Mouse (Mus musculus): ENCODE results near the gene Tnp1.

The Tnp1 gene

DNA sequence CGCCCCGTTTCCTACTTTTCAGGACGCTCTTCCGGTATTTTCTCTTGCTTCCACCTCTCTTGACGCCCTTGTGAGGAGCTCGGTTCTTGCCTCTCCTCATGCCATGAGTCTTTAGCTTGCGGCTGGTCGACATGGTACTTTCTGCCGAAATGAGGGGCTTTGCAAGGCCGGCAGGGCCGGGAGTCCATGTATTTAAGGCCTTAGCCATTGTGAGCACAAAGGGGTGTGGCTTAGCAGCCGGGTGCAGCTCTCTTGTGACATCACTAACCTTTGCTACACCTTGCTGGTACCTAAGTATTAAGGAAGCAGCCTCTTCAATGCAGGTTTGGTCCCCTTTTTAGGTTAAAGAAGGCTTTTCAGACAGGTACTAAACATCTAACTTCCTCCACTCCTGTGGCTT, at the start of gene Tnp1:
TSS of gene Tnp1 (minus strand) at position 179 of the 400 bp plus-strand sequence.
- DNase-seq (ENCODE audit: low read depth, low spot score) = no peak

DNA sequence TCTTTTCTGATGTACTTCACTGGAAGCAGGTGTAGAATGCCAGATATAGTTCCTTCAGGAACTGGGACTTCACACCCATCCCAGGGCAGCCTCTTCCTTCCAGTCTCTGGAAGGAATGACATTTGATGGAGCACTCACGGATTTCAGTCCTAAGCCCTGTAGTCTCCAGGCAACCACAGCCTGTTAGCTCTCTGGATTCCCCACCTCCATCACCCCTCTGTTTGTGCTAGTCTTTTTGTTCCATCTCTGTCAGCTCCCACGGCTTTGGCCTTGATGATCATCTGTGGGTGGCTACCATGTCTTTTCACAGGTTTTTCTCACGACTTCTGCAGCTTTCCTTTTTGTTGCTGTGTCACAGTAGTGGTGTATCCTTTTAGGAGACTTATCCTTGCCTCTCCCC, 48.6 kb upstream of the Tnp1 start:
- no peak for DNase-seq (ENCODE audit: low read depth, low spot score)

DNA sequence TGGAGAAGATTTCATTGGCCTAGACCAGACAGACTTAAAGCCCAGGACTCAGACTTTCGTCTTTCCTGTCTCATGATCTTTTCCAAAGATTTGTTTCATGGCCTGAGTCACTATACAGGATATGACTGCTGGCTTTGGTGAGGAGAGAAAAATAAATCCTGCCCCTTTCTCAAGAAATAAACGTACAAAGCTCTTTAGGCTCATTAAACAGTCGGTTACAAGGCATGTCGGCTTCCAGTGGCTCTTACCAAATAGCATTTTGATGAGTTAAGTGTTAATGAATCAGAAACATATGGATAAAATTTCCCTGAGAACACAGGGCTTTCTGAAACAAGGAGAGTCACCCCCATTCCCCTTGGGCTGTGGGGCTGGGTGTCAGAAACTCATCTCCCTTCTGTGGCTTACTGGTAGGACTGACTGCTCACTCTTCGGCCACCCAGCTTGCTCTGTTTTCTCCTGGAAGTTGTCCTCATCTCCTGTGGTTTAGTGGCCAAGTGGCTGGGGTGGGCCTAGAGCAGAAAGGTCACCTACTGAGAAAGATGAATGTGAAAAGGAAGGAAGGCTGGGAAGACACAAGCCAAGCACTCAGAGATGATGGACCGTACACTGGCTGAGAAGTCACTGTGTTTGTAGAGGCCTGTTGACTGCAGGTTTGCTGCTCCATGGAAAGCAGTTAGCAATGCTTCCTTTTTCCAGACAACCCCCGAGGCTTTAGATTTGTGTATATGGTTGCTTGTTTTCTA, 46.0 kb upstream of the Tnp1 start:
- no peak for DNase-seq (ENCODE audit: low read depth, low spot score)

DNA sequence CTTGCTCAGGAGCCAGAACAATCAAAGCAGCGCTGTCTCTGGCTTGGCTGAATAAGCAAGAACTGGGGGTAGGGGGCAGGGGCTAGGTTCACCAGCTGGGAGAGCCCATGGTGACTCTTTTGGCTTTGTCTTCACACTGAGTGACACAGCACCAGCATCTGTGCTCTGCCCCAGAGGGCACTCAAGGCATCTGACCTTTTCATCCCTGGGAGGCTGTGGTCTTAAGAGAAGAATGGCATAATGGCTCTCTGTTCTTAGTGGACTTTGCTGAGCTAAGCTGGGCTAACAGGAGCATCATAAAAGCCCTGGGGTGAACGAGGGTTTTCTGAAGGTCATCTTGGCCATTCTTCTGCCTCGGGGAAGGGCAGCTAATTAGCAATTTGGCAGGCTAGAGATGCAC, 44.6 kb upstream of the Tnp1 start:
- no peak for DNase-seq (ENCODE audit: low read depth, low spot score)

DNA sequence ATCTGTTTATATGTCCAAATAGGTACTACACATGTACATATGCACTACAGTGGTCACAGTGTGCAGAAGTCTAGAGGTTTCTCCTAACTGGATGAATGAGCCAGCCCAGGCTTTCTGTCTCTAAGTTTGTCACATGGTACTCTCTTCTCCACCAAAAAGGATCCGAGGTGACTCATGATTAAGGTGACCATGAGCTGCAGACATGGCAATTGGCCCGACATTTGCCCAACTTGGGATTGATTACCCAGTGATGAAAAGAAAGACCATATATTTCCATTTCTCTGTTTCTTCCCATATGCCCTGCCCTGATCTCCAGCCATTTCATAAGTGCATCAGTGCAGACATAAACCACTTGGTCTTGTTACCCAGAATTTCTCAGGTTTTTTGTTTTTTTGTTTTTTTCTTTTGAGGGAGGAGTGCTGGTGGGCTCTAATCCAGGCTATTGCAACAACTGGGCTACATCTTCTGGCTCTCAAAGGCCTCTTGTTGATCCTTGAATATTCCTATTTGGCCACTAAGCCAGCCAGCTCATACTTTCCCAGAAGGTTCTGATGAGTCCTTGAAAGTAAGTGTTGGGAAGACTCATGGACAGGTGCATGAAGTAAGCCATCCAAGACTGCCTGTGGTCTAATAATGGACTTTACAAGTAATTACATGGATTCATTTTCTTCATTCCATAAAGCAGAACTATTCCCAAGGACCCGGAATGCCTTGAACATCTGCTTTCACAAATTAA, 40.7 kb upstream of the Tnp1 start:
- no peak for DNase-seq (ENCODE audit: low read depth, low spot score)

DNA sequence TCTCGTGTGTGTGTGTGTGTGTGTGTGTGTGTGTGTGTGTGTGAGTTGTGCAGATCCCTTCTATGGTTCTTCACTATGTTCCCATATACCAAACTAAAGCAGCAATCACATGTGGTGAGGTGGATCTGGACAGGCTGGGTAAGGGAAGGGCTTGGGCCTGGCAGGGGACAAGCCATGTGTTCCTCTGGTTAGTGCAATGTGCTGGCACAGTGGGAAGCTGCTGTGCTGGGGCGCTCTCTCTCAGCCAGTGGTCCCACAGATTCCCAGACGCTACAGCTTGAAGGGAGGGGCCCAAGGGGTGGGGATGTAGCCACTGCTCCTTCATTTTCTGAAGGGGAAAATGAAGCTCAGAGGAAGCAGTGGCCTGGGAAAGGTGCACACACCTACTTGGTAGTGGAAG, 40.1 kb upstream of the Tnp1 start:
- DNase-seq (ENCODE audit: low read depth, low spot score) = no peak

DNA sequence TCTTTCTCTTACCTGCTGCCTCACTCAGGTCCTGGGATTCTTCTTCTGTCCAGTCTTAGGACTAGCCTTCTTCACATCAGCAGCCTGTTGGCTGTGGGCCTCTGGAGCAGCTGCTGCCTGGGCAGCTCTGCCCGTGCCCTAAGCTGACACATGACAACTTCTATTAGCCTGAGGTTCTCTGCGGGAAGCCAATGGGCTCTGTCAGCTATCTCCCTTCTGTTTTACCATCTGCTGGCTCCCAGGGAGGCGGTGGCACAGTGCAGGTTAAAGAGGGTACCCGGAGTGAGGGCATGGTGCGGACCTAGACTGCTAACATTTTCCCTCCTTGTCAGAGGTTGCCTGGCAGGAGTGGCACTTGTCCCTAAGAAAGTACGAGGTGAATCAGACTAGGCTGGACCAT, 39.5 kb upstream of the Tnp1 start:
- no peak for DNase-seq (ENCODE audit: low read depth, low spot score)

DNA sequence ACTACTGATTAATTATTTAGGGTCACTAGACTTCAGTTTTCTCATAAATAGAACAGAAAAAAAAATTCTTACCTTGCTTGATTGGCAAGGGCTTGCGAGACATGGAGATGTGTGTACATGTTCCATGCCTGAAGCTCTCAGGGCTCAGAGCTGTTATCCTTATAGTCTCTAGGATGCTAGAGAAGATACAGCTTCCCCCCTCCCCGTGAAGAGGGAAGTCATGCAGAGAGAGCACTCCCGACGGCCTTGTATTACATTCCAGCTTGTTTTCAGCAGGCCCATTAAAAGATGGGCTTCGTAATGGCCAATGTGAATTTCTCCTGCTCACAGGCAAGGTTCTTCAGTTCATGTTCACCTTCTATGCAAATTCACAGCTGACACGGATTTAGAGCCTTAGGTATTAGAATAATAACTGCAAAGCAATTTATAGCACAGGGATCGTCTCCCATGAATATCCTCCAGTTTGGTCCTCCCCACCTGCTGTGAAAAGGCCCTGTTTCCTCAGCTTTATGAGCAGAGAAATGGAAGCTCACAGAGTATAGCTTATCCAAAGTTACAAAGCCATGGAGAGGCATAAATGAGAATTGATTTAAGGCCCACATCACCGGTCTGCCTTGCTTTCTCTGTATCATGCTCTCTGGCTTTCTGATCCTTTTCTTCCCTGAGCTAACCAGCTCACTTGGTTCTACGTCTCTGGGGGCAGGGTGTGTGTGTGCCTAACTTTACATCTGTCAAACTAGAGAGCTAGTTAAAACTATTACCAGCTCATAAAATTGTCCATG, 38.0 kb upstream of the Tnp1 start:
- DNase-seq (ENCODE audit: low read depth, low spot score) = no peak

DNA sequence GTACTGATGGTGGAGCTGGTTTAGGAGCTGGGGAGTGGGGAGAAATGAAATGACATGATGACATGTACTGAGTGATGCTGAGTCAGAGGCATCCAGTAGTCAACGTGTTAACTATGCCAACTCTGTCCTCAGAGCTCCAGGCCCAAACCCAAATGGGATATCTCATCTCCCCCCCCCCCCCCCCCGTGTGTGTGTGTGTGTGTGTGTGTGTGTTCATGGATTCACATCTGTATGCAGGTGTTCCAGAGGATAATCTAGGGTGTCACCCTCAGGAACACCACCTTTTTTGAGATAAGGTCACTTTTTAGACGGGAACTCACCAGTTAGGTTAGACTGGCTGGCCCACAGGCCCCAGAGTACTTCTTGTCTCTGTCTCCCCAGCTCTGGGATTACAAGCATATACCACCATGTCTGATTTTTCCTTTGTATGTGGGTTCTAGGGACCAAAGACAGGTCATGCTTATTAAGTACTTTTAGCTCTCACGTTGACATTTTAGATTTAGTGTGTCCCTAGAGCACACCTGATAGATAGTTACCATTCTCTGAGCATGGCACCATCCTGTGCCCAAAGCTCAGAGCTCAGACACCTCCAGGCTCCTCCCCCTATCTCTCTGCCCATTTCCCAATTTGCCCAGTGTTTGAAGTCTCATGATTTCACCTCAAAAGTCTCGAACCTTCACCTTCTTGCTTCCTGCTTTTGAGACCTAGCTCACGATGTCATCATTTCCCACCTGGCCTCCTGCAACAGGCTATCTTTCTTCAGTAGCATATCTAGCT, 31.4 kb upstream of the Tnp1 start:
- no peak for DNase-seq (ENCODE audit: low read depth, low spot score)

DNA sequence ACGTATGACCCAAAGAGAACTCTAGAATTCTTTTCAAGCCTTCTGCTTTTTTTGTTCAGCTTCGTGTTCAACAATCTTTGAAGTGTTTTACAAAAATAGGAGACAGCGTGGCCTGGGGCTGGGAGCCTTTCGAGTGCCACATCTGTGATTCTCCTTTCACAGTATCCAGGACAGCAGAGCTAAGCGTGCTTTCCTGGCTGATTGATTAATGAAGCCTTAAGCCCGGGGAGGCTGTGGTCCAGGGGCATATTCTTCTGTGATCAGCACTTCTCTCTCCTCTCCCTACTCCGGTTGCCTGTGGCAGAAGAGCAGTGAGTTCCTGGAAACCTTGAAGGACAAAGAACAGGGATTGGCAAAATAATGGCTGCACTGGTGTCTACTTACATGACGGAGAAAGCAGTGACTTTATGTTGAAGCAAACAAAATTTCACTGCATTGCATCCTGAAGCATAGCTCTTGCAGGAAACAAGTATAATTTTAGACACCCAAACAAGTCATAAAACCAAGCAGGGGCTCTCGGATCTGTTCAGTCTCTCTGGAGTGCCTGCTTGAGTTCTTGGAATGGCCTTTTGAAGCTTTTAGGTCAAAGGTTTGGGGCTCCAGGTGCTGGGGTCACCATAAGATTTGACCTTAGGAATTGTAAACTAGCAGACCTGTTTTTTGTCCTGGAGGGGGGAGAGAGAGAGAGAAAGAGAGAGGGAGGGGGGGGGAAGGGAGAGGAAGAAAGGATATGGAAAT, 30.4 kb upstream of the Tnp1 start:
- no peak for DNase-seq (ENCODE audit: low read depth, low spot score)

DNA sequence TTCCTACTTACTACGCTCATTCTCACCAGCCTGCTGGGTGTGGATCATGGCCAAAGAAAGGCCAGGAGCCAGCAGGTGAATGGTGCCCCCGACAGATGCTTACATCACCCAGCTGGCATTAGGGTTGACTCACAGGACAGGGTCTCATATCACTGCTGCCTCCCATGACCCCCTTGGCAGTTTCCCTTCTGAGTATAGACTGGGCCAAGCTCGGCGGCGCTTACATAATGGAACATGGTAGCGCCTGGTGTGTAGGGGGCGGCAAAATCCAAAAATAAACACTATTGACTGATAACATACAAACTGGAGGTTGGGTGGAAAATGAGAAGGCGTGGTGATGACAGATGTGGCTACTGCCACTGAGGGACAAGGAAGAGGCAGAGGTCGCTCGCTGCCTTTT, 28.0 kb upstream of the Tnp1 start:
- DNase-seq (ENCODE audit: low read depth, low spot score) = no peak

DNA sequence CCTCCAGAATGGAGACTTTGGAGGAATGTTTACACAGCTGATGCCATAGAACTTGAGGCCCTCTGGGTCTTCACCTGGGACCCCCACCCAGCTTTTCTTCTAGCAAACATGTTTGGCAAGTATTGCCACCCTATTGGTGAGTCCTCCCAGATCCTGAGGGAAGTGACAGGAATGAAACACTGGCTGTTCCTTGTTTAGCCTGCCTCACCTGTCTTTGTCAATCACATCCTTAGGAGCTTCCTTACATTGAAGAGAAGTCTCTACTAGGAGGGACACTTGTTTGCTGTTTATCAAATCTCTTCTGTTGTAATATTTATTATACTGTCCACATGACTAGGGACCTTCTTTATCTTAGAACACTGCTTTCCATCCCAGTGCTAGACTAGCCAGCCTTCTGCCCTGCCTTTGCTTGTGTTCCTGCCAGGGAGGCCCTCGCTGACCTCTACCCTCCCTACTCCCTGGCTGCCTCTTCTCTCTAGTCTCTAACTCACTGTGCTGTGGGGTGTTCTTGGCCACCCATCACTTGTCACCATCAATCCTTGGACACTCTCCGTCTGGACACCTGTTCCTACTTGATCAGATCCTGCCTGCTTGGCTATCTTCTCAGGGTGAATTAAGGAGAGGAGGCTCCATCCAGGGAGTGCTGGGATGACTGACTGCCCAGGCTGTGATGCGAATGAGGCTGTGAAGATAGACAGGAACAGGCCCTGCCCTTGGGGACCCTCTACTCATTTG, 25.1 kb upstream of the Tnp1 start:
- no peak for DNase-seq (ENCODE audit: low read depth, low spot score)

DNA sequence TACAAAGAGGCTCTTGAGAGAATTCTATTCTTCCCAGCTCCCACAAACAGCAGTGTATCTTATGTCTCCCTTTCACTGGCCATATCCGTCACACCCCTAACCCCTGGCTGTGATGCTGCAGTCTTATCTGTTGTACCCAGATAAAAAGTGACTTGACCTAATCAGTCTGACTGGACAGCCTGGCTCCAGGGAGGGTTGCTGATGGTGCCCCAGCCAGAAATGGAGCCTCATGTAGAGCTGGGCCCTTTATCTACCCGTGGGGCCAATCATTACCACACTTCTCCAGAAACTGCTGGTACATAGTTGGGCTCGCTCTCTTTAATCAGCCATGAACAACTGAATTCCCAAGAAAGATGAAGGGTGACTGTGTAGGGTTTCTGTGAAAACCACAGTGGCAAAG, 22.8 kb upstream of the Tnp1 start:
- DNase-seq (ENCODE audit: low read depth, low spot score) = no peak

DNA sequence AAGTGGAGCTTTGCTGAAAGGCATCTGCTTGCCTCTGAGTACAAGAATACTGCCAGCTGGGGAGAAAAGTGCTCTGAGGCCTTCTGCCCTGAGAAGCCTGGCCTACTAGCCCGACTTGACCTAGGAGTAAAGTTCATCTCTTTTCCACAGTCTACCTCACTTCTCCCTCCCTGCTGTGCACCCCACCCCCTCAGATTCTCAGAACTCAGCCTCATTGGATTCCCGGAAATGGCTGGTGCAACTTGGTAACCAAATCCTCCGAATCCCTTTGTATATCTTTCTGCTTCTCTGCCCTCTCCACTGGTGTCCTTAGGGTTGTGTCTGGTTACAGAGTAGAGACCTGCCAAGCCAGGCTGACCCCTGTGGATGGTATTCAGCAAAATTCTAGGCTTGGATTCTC, 20.8 kb upstream of the Tnp1 start:
- DNase-seq (ENCODE audit: low read depth, low spot score) = no peak

DNA sequence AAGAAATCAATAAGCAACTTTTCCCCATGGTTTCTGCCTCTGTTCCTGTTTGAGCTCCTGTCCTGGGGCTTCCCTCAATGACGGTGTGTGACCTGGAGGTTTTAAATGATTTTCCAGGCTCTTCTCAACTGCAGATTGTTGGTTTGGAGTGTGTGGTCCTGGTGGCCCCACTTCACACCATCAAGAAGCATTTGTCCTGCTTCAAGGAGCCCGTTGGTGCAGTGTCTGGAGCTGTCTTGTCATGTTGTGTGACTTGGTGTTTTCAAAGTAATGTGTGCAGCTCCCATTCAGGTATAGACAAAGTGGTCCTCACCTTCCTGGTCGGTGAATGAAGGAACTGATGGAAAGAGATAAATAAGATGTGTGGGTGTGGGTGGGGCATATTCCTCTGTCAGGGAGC, 20.0 kb upstream of the Tnp1 start:
- DNase-seq (ENCODE audit: low read depth, low spot score) = no peak

DNA sequence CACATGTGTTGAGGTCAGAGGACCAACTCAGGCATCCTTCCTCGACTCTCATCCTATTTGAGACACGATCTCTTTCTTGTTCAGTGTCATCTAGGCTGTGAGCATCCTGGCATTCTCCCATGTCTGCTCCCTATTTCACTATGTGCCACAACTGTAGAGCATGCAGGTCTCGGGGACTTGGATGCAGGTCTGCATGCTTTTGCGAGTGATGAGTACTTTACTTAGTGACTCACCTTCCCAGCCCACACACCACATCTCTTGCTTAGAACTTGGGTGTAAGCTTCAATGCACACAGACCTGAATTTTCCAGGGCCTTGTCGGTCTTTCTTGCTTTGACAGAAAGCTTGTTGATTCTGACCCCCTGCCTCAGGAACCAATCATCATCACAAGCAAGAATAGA, 16.8 kb upstream of the Tnp1 start:
- no peak for DNase-seq (ENCODE audit: low read depth, low spot score)

DNA sequence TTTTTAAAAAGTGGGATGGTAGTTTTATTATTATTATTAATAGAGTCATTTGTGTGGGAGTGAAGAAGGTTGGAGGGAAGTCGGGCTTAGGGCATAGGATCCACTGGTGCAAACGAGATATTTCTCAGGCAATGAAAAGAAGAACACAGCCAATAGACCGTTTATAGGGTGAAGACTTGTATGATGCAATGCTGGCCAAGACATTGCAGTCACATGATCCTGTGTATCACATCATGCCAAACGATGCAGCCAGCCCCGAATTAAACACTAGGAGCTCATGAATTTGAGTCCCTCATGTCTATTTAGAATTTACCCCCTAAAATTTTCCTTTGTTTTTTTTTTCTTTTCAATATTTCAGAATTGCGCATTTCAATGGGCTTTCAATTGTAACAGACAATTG, 13.0 kb upstream of the Tnp1 start:
- DNase-seq (ENCODE audit: low read depth, low spot score) = no peak

DNA sequence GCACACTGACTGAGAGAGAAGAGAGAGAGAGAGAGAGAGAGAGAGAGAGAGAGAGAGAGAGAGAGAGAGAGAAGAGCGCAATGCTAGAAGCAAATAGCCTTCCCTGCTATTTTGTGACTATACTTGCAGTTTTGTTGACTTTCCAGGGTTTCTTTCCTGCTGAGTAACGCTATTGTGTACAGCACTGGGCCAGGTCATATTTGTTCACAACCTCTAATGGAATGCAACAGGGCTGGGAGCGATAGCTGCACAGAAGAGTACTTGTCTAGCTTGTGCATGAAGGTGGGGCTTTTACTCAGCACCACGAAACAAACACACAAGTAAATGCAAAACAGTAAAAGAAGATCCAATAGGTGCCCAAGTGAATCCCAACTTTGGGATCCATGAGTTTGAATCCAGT, 11.7 kb upstream of the Tnp1 start:
- no peak for DNase-seq (ENCODE audit: low read depth, low spot score)

DNA sequence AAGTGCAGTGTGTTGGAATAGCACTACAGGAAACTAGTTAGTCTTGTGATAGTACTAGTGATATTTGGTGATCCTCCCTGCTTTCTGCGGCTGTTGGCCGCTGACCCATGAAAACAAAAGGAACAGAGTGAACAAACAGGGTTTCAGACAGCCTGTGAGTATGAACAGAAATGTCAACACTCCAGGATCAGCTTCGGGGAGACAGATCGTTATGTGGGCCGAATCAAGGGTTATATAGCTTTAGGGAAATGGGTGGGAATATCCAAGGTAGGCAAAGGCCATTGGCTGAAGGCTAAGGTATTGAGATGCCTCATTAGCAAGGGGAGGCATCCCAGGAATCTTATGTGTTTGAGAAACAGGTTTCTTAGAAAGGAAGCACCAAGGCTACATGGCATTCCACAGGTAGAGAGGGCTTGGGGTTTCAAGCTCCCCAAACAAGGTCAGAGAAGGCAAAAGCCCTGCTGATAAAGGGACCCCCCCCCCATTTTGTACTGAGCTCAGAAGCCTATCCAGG, 11.1 kb upstream of the Tnp1 start:
- no peak for DNase-seq (ENCODE audit: low read depth, low spot score)

DNA sequence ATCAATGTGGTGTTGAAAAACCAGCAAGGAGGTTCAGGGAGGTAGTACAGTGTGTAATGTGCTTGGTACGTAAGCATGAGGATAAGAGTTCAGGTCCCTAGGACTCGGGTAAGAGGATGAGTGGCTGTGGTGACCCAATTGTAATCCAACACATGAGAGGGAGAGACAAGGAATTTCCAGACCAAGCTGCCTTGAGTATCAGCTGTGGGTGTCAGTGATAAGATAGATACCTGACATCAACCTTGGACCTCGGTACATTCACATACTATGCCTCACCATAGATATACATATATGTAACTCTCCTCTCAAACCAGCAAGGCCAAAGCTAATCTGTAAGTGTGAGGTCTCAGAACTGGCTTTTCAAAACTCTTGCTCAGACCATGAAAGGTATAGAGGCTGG, 10.4 kb upstream of the Tnp1 start:
- no peak for DNase-seq (ENCODE audit: low read depth, low spot score)
